Mouse (Mus musculus) mature B cell (primary cell): ENCODE data around the gene Usp48.
"Not testable (repeated sequence)": the region's sequence is repeated elsewhere in the genome, so short reads cannot be mapped to it uniquely, and the experiment has no call there.

Experiments used
- in situ Hi-C: fragments of 300-500 bp; cut with MboI; formaldehyde crosslinking; loops from 2 replicates; pipeline ENCODE4 v1.14.3; 2019

Gene Usp48

GRCm38 (mm10) chr4:137593601-137594495 lies at the start of gene Usp48:
TSS of gene Usp48 (plus strand) at chr4:137593755.
- in situ Hi-C loops = no loop called here

- in situ Hi-C loops = no loop called here
These were observed 48.0 kb upstream of the Usp48 start for GRCm38 (mm10) chr4:137545568-137545967.

DNA sequence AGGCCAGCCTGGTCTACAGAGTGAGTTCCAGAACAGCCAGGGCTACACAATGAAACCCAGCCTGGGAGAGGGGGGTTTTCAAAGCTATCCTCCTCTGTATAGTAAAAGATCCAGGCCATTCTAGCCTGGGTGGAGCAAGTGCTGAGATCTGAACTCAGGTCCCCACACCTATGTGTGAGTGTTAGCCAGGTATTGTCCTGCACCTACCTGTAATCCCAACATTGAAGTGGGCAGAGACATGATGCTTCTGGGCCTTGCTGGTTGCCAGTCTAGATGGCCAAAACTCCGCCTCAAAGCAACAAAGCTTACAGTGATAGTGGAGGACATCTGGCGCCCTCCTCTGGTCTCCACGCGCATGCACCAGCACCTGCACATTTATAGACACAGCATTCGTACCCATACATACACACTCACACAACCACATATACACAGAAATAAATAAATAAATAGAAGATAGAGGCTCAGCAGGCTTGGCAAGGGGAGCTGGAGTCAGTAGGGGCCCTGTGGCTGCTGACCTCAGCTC lies 47.5 kb upstream of the Usp48 start:
- in situ Hi-C loops = no loop called here

GRCm38 (mm10) chr4:137553466-137553865 lies 40.1 kb upstream of the Usp48 start:
- in situ Hi-C loops = no loop called here

GRCm38 (mm10) chr4:137556673-137557210 lies 36.8 kb upstream of the Usp48 start:
- in situ Hi-C loops = no loop called here

- in situ Hi-C loops = no loop called here
These were observed 23.7 kb upstream of the Usp48 start for GRCm38 (mm10) chr4:137569873-137570272.

DNA sequence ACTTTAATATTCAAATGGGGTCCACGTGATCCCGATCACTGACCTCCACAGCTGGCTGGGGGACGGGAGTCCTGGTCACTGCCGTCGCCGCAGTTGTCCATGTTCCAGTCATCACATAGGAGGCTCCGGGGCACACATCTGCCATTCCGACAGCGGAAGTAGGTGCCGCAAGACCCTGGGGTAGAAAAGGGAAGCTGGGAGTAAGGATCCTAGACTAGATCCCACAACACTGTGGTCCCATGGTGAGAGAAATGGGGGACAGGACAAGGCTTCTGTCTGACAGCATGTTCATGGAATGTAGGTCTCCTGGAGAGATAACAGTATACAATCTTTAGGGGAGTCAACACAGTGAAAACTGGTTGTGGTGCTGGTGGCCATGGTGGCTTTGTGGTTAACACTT lies 19.1 kb upstream of the Usp48 start, which contains the start of gene Ldlrad2:
Gene Ldlrad2, minus strand, starts transcription at position 101 of the 400 bp plus-strand sequence.
- in situ Hi-C loops = no loop called here

DNA sequence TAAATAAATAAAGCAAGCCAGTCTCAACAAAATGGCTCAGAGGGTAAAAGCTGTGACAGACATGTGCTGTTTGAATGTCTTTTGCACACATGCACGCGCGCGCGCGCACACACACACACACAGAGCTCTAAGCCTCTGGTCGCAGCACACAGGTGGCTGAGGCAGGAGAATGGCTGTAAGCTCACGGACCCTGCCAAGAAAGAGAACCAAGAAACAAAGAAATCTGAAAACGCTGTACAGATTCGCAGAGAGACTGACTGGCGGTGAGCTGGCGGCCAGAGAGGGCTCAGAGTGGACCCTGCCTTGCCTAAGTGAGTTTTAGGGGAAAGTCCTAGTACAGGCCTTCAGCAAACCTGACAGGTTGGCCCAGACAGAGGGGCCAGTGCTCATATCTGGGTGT lies 16.1 kb upstream of the Usp48 start:
- in situ Hi-C loops = no loop called here

- in situ Hi-C loops = no loop called here
These were observed 15.2 kb upstream of the Usp48 start for GRCm38 (mm10) chr4:137578181-137578845.

GRCm38 (mm10) chr4:137579789-137580188 lies 13.8 kb upstream of the Usp48 start:
- in situ Hi-C loops = no loop called here

DNA sequence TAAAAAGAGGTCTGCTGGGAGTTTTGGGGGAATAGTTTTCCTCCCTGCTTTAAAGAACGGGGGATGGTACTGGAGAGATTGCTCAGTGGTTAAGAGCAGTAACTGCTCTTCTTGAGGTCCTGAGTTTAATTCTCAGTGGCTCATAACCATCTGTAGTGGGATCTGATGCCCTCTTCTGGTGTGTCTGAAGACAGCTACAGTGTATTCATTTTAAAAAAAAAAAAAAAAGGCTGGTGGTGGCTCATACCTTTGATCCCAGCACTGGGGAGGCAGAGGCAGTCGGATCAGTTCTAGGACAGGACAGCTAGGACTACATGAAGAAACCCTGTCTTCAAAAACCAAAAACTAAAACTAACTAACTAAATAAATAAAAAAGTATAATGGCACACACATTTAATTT lies 13.3 kb upstream of the Usp48 start:
- in situ Hi-C loops = no loop called here

GRCm38 (mm10) chr4:137581815-137582214 lies 11.7 kb upstream of the Usp48 start:
- in situ Hi-C loops = no loop called here

DNA sequence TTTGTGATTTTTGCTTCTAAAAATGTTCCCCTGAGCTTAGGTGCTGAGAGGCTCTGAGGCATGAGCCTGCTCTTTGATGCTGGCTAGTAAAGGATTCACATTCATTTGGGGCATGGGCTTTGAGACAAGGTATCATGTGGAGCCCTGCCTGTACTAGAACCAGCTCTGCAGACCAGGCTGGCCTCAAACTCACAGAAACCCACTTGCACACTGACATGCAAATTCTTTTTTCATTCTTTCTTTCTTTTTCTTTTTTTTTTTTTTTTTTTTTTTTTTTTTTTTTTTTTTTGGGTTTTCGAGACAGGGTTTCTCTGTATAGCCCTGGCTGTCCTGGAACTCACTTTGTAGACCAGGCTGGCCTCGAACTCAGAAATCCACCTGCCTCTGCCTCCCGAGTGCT lies 4.5 kb upstream of the Usp48 start:
- in situ Hi-C loops = not testable (repeated sequence)

GRCm38 (mm10) chr4:137589586-137589985 lies 4.0 kb upstream of the Usp48 start:
- in situ Hi-C loops = no loop called here

DNA sequence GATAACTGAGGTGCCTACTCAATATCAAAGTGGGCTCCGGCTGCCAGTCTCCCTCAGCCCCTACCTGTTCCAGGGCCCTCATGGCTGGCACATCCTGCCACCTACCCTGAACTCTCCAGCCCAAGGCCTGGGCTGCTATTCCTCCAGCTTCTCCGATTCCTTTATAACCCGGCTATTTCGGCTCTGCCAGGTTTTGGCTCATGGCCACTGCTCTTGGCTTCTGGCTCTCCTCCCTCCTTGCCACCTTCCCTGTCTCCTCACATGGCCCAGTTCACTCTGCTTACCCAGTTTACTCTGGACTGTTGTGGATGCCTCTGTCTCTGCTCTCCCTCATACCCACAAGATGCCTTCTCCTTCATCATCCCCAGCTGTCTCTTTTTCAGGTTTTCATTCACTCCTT lies 2.6 kb upstream of the Usp48 start:
- in situ Hi-C loops = no loop called here

DNA sequence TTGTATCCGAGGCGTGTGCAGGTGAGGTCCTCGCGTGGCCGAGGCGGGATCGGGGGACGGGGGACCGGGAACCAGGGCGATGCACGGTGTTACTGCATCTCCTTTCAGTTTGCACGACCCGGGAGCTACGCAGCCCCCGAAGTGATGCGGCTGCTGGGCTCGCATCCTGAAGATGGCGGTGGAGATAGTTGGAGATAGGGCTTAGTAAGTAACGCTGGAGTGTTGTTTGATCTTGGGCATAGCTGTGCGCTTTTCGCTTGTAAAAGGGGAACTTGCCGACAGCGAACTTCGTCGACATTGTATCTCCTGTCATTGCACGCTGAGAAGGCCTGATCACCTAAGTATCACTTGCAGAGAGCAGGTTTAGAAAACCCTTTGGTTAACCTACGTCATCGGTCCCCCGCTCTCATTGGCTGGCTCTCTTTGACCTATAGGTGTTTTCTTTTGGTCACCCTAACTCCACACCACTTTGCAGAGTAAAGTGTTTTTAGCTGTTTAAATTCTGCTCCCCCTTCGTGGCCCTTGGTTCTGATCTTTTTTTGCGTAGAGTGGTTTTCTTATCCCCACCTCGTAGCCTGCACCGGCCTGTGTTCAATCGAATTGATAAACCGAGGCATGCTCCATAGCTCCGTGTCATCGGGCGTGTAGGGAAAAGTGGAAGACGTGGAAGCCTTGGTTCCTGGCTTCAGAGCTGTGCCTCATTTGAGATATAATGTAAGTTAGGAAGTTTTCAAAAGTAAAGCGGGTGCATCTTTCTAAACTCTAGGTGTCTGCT lies 1.1 kb downstream of the Usp48 start:
- in situ Hi-C loops = no loop called here

DNA sequence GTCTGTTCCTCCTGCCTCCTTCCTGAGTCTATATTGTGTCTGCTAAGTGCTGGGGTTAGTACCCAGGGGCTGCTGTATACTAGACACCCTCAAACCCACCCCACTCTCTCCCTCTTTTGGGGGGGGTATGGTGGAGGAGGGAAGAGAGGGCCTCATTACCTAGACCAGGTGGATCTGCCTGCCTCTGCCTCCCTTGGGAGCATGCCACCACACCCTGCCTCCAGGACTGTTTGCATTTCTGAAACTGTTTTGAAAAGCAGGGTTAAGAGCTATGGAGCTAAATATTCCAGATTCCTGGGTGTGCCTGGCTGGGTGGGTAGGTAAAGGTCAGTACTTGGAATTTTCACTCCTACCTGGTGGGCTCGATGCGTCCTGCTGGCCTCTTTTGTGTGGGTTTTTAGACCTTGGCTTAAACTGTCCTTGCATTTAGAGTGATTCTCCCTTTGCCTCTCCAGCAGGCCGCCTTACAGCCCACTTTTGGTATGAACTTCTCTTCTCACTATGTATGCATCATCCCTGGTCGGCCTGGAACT lies 3.6 kb downstream of the Usp48 start:
- in situ Hi-C loops = no loop called here

GRCm38 (mm10) chr4:137598577-137598976 lies 5.0 kb downstream of the Usp48 start:
- in situ Hi-C loops = no loop called here

- in situ Hi-C loops = no loop called here
These were observed 10.1 kb downstream of the Usp48 start for GRCm38 (mm10) chr4:137603449-137604171.

GRCm38 (mm10) chr4:137607023-137607422 lies 13.5 kb downstream of the Usp48 start:
- in situ Hi-C loops = no loop called here

DNA sequence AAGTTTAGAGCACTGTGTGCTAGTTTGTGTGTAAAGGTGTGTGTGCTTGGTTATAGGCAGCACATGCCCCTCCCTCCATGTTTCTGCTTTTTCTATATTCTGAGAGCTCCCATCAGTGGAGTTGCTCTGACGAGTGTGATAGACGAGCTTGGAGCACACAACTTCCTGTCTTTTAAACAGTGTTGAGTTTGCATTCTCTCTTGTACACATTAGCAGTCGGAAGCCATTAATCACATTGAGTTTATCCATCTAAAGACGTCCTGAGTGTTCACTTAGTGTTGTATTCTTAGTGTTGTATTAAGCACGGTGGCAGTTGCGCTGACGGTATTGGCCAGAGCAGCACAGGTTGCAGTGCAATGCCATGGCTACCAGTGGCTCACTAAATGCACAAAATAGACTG lies 15.7 kb downstream of the Usp48 start:
- in situ Hi-C loops = no loop called here
